Mouse (Mus musculus) heart, embryonic 12.5 days (tissue): ENCODE measurements around the gene Klf2. TPM values are rescaled to one million over a fixed set of nuclear protein-coding genes. Genes with fewer than 3 reads are reported as not detected.

Source experiments
- ATAC-seq: fragments of 200-750 bp; cut with Nextera tagmentation; 2 replicates; pipeline ENCODE4 v1.8.0; 2017; ENCODE audit warnings: moderate TSS enrichment, moderate library complexity; ENCODE audit not compliant: insufficient number of reproducible peaks, low FRiP score
- H3K27ac ChIP-seq: fragments of 300-500 bp; sonication (generic); 2 replicates; pipeline ENCODE4 v1.5.1; 2016; ENCODE audit warnings: mild to moderate bottlenecking, moderate library complexity; ENCODE audit not compliant: poor library complexity, severe bottlenecking
- H3K27me3 ChIP-seq: fragments of 300-500 bp; sonication (generic); replicated peaks from 2 replicates; pipeline ENCODE4 v1.6.1; 2016; ENCODE audit warnings: mild to moderate bottlenecking, moderate library complexity
- H3K36me3 ChIP-seq: fragments of 300-500 bp; sonication (generic); 2 replicates; pipeline ENCODE4 v1.6.1; 2016; ENCODE audit warnings: mild to moderate bottlenecking, moderate library complexity
- H3K4me1 ChIP-seq: fragments of 300-500 bp; sonication (generic); replicated peaks from 2 replicates; pipeline ENCODE4 v1.6.1; 2016; ENCODE audit warnings: mild to moderate bottlenecking
- H3K4me2 ChIP-seq: fragments of 300-500 bp; sonication (generic); 2 replicates; pipeline ENCODE4 v1.6.1; 2016; ENCODE audit warnings: mild to moderate bottlenecking, moderate library complexity
- H3K4me3 ChIP-seq: fragments of 300-500 bp; sonication (generic); 2 replicates; pipeline ENCODE4 v1.5.1; 2016; ENCODE audit warnings: mild to moderate bottlenecking
- H3K9ac ChIP-seq: fragments of 300-500 bp; sonication (generic); 2 replicates; pipeline ENCODE4 v1.6.1; 2016; ENCODE audit warnings: mild to moderate bottlenecking, moderate library complexity
- H3K9me3 ChIP-seq: fragments of 300-500 bp; sonication (generic); replicated peaks from 2 replicates; pipeline ENCODE4 v1.6.1; 2016; ENCODE audit warnings: mild to moderate bottlenecking, moderate library complexity
- WGBS: fragments of 180-500 bp; shearing (Covaris S2); methylation state at CpG from one replicate; pipeline ENCODE4 v1.1.7; 2016; 5-methylcytosine and 5-hydroxymethylcytosine counted together
- polyA plus RNA-seq: library from polyadenylated mRNA; unstranded; fragments of >200 nt; fragmentation: Nextera tagmentation; extraction: Ambion mirVana; gene quantifications from 2 replicates; pipeline ENCODE4 v1.2.1, GENCODE M21; 2016

Gene Klf2
- polyA plus RNA-seq, 1 experiment from 2014 or later, result 28.1 TPM

- Histone ChIP-seq H3K36me3 (peaks cover 36% of the 10 kb centered on the region), H3K9ac (no peak overlapping the region), H3K4me3 (no peak overlapping the region), H3K27ac (no peak overlapping the region), H3K4me1 (0 out of 2 replicates have a peak, but pooled peaks cover 4% of the 10 kb centered on the region), H3K9me3 (no peaks in the 10 kb centered on the region), H3K4me2 (no peak overlapping the region), H3K27me3 (no peaks in the 10 kb centered on the region)
- 72% methylated on average over 4 of the region's 4 CpGs for WGBS
- no peak for ATAC-seq
Observed at GRCm38 (mm10) chr8:72334144-72334641, 15.4 kb downstream of the Klf2 start.

GRCm38 (mm10) chr8:72336273-72336672 lies 17.4 kb downstream of the Klf2 start:
- Histone ChIP-seq H3K9ac (no peak overlapping the region), H3K27ac (no peak overlapping the region), H3K4me1 (0 out of 2 replicates have a peak, but pooled peaks cover 4% of the 10 kb centered on the region), H3K4me3 (no peak overlapping the region), H3K36me3 (peaks cover 56% of the 10 kb centered on the region), H3K4me2 (no peak overlapping the region), H3K27me3 (no peaks in the 10 kb centered on the region), H3K9me3 (no peaks in the 10 kb centered on the region)
- 72% methylated on average over 2 of the region's 2 CpGs for WGBS
- no peak for ATAC-seq

- no peak overlapping the region for H3K4me3 ChIP-seq
- H3K4me2 ChIP-seq, result no peak overlapping the region
- ATAC-seq, result no peak
- H3K9me3 ChIP-seq, result no peaks in the 10 kb centered on the region
- peaks cover 63% of the 10 kb centered on the region for H3K36me3 ChIP-seq
- H3K27me3 ChIP-seq, result no peaks in the 10 kb centered on the region
- no peaks in the 10 kb centered on the region for H3K4me1 ChIP-seq
- no peak overlapping the region for H3K9ac ChIP-seq
- H3K27ac ChIP-seq, result no peak overlapping the region
Observed at GRCm38 (mm10) chr8:72337034-72337433, 18.2 kb downstream of the Klf2 start.

- Histone ChIP-seq H3K4me3 (no peak overlapping the region), H3K27ac (no peak overlapping the region), H3K9ac (no peak overlapping the region), H3K36me3 (peaks cover 76% of the 10 kb centered on the region), H3K27me3 (no peaks in the 10 kb centered on the region), H3K9me3 (no peaks in the 10 kb centered on the region), H3K4me2 (no peak overlapping the region), H3K4me1 (no peaks in the 10 kb centered on the region)
- WGBS, result 89% methylated on average over 5 of the region's 5 CpGs
- ATAC-seq, result no peak
Observed at GRCm38 (mm10) chr8:72342556-72343300, 23.9 kb downstream of the Klf2 start.

- no peak for ATAC-seq
- Histone ChIP-seq H3K4me3 (no peak overlapping the region), H3K9me3 (no peaks in the 10 kb centered on the region), H3K4me1 (peaks cover under 1% of the 10 kb centered on the region), H3K9ac (no peak overlapping the region), H3K36me3 (peaks cover 74% of the 10 kb centered on the region), H3K27me3 (no peaks in the 10 kb centered on the region), H3K27ac (no peak overlapping the region), H3K4me2 (no peak overlapping the region)
- 82% methylated on average over 4 of the region's 4 CpGs for WGBS
Observed at GRCm38 (mm10) chr8:72343725-72344124, 24.9 kb downstream of the Klf2 start.

GRCm38 (mm10) chr8:72347553-72347952 lies 28.7 kb downstream of the Klf2 start:
- no peak for ATAC-seq
- 78% methylated on average over 1 of the region's 1 CpGs for WGBS
- no peaks in the 10 kb centered on the region for H3K27me3 ChIP-seq
- no peak overlapping the region for H3K4me3 ChIP-seq
- H3K36me3 ChIP-seq, result peaks cover 47% of the 10 kb centered on the region
- H3K4me2 ChIP-seq, result no peak overlapping the region
- no peak overlapping the region for H3K9ac ChIP-seq
- H3K9me3 ChIP-seq, result no peaks in the 10 kb centered on the region
- no peak overlapping the region for H3K27ac ChIP-seq
- H3K4me1 ChIP-seq, result peaks cover 11% of the 10 kb centered on the region

- WGBS, result 96% methylated on average over 2 of the region's 2 CpGs
- no peak for ATAC-seq
- Histone ChIP-seq H3K4me1 (peaks cover 17% of the 10 kb centered on the region), H3K4me3 (no peak overlapping the region), H3K9ac (no peak overlapping the region), H3K9me3 (no peaks in the 10 kb centered on the region), H3K27me3 (no peaks in the 10 kb centered on the region), H3K36me3 (peaks cover 46% of the 10 kb centered on the region), H3K4me2 (no peak overlapping the region), H3K27ac (no peak overlapping the region)
Observed at GRCm38 (mm10) chr8:72348114-72348513, 29.3 kb downstream of the Klf2 start.

- Histone ChIP-seq H3K4me1 (peaks cover 25% of the 10 kb centered on the region), H3K27me3 (no peaks in the 10 kb centered on the region), H3K9ac (no peak overlapping the region), H3K4me2 (no peak overlapping the region), H3K9me3 (no peaks in the 10 kb centered on the region), H3K36me3 (peaks cover 44% of the 10 kb centered on the region), H3K27ac (no peak overlapping the region; the same call in 1 of the 2 replicates), H3K4me3 (no peak overlapping the region)
- 89% methylated on average over 1 of the region's 1 CpGs for WGBS
- ATAC-seq, result no peak
Observed at GRCm38 (mm10) chr8:72348956-72349355, 30.1 kb downstream of the Klf2 start.

- Histone ChIP-seq H3K36me3 (peaks cover 40% of the 10 kb centered on the region), H3K4me3 (no peak overlapping the region), H3K4me2 (no peak overlapping the region), H3K4me1 (peaks cover 34% of the 10 kb centered on the region), H3K9me3 (no peaks in the 10 kb centered on the region), H3K27me3 (no peaks in the 10 kb centered on the region), H3K27ac (no peak overlapping the region), H3K9ac (no peak overlapping the region)
- 88% methylated on average over 9 of the region's 9 CpGs for WGBS
- no peak for ATAC-seq
Observed at GRCm38 (mm10) chr8:72349838-72350237, 31.0 kb downstream of the Klf2 start.

GRCm38 (mm10) chr8:72350727-72351126 lies 31.9 kb downstream of the Klf2 start:
- Histone ChIP-seq H3K36me3 (peaks cover 37% of the 10 kb centered on the region), H3K4me3 (no peak overlapping the region), H3K4me2 (no peak overlapping the region)

GRCm38 (mm10) chr8:72351405-72352005 lies 32.7 kb downstream of the Klf2 start:
- ATAC-seq, result no peak
- H3K9ac ChIP-seq, result no peak overlapping the region
- no peak overlapping the region for H3K27ac ChIP-seq
- H3K27me3 ChIP-seq, result no peaks in the 10 kb centered on the region
- H3K9me3 ChIP-seq, result no peaks in the 10 kb centered on the region
- no peak overlapping the region for H3K4me3 ChIP-seq
- H3K4me2 ChIP-seq, result no peak overlapping the region
- H3K36me3 ChIP-seq, result peaks cover 38% of the 10 kb centered on the region
- WGBS, result 79% methylated on average over 7 of the region's 7 CpGs
- H3K4me1 ChIP-seq, result peaks cover 50% of the 10 kb centered on the region

More at GRCm38 (mm10) chr8:72350727-72351126, 31.9 kb downstream of the Klf2 start:
- Histone ChIP-seq H3K27me3 (no peaks in the 10 kb centered on the region), H3K4me1 (peaks cover 42% of the 10 kb centered on the region), H3K27ac (no peak overlapping the region), H3K9me3 (no peaks in the 10 kb centered on the region), H3K9ac (no peak overlapping the region)
- 93% methylated on average over 8 of the region's 8 CpGs for WGBS
- no peak for ATAC-seq
